Mouse (Mus musculus): Measurements from ENCODE around the gene Ssh2. TPM values are rescaled to one million over a fixed set of nuclear protein-coding genes. Genes with fewer than 3 reads are reported as not detected.
"Not testable (repeated sequence)": the region's sequence is repeated elsewhere in the genome, so short reads cannot be mapped to it uniquely, and the experiment has no call there.

Gene Ssh2
- polyA plus RNA-seq, 1 experiment from 2014 or later, result 3.0 TPM

- TF ChIP-seq CTCF (IDR thresholded peaks at IDR 0.05; ENCODE audit: low read depth) (no peak), EP300 (optimal IDR thresholded peaks at IDR 0.05) (no peak)
- no peaks in the 10 kb centered on the region for H3K36me3 ChIP-seq (ENCODE audit: control insufficient read depth, insufficient read depth, low read length)
- 65% methylated on average over 2 of the region's 2 CpGs for WGBS
- H3K4me2 ChIP-seq (replicated peaks; ENCODE audit: low read depth), result no peak overlapping the region
- ATAC-seq (ENCODE audit: low FRiP score, low TSS enrichment) (no peak), DNase-seq (ENCODE audit: low spot score) (no peak)
- no peaks in the 10 kb centered on the region for H3K27me3 ChIP-seq (ENCODE audit: control insufficient read depth, insufficient read depth, low read length)
- H3K4me1 ChIP-seq (replicated peaks; ENCODE audit: control insufficient read depth, insufficient read depth), result no peaks in the 10 kb centered on the region
- no peak overlapping the region for H3K27ac ChIP-seq (replicated peaks)
- H3K4me3 ChIP-seq (ENCODE audit: low read depth, low read length), result no peak overlapping the region
- no peaks in the 10 kb centered on the region for H3K9me3 ChIP-seq (ENCODE audit: control insufficient read depth, low read length)
- no peak overlapping the region for H3K9ac ChIP-seq (ENCODE audit: low read length)
These were observed 51.3 kb downstream of the Ssh2 start for GRCm38 (mm10) chr11:77267401-77267800.

- Histone ChIP-seq H3K4me2 (replicated peaks; ENCODE audit: low read depth) (no peak overlapping the region), H3K36me3 (ENCODE audit: control insufficient read depth, insufficient read depth, low read length) (no peaks in the 10 kb centered on the region), H3K27me3 (ENCODE audit: control insufficient read depth, insufficient read depth, low read length) (no peaks in the 10 kb centered on the region), H3K4me1 (replicated peaks; ENCODE audit: control insufficient read depth, insufficient read depth) (no peaks in the 10 kb centered on the region), H3K4me3 (ENCODE audit: low read depth, low read length) (no peak overlapping the region), H3K27ac (replicated peaks) (no peak overlapping the region), H3K9ac (ENCODE audit: low read length) (no peak overlapping the region), H3K9me3 (ENCODE audit: control insufficient read depth, low read length) (no peaks in the 10 kb centered on the region)
- no peak for TF ChIP-seq EP300 (optimal IDR thresholded peaks at IDR 0.05)
- no peak for TF ChIP-seq CTCF (IDR thresholded peaks at IDR 0.05; ENCODE audit: low read depth)
- no peak for DNase-seq (ENCODE audit: low spot score)
- 86% methylated on average over 2 of the region's 2 CpGs for WGBS
- ATAC-seq (ENCODE audit: low FRiP score, low TSS enrichment), result no peak
These were observed 59.9 kb downstream of the Ssh2 start for GRCm38 (mm10) chr11:77276000-77276399.

- DNase-seq (ENCODE audit: low spot score); H3K4me3 ChIP-seq (ENCODE audit: low read depth, low read length); H3K4me1 ChIP-seq (replicated peaks; ENCODE audit: control insufficient read depth, insufficient read depth); H3K9ac ChIP-seq (ENCODE audit: low read length); H3K27me3 ChIP-seq (ENCODE audit: control insufficient read depth, insufficient read depth, low read length); H3K27ac ChIP-seq (replicated peaks); H3K9me3 ChIP-seq (ENCODE audit: control insufficient read depth, low read length); H3K4me2 ChIP-seq (replicated peaks; ENCODE audit: low read depth); ATAC-seq (ENCODE audit: low FRiP score, low TSS enrichment); H3K36me3 ChIP-seq (ENCODE audit: control insufficient read depth, insufficient read depth, low read length): not testable (repeated sequence)
- 93% methylated on average over 1 of the region's 1 CpGs for WGBS
These were observed 62.5 kb downstream of the Ssh2 start for GRCm38 (mm10) chr11:77278538-77278937.

DNA sequence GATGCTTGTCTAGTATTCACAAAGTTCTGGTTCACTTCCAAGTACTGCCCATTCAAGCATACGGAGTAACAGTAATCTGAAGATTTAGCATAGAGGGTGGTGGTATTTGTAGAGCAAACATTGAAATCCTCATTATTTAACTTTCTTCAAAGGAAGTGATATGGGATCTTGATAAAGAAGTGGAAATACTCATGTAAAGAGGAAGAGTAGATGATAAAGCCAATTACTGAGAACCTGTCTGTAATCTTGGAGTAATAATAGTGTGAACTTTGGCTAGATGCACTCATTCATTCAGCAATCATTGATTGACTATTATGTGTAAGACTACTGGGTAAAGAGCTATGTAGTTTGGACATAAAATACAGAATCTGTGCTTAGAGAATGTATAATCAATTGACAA lies 64.1 kb downstream of the Ssh2 start:
- H3K9ac ChIP-seq (ENCODE audit: low read length), result no peak overlapping the region
- H3K27ac ChIP-seq (replicated peaks), result no peak overlapping the region
- H3K4me3 ChIP-seq (ENCODE audit: low read depth, low read length), result no peak overlapping the region
- no peak for ATAC-seq (ENCODE audit: low FRiP score, low TSS enrichment)
- TF ChIP-seq CTCF (IDR thresholded peaks at IDR 0.05; ENCODE audit: low read depth) (no peak), EP300 (optimal IDR thresholded peaks at IDR 0.05) (no peak)
- H3K27me3 ChIP-seq (ENCODE audit: control insufficient read depth, insufficient read depth, low read length), result no peaks in the 10 kb centered on the region
- no peak for DNase-seq (ENCODE audit: low spot score)
- no peaks in the 10 kb centered on the region for H3K9me3 ChIP-seq (ENCODE audit: control insufficient read depth, low read length)
- H3K36me3 ChIP-seq (ENCODE audit: control insufficient read depth, insufficient read depth, low read length), result no peaks in the 10 kb centered on the region
- WGBS, result 35% methylated on average over 1 of the region's 1 CpGs
- H3K4me2 ChIP-seq (replicated peaks; ENCODE audit: low read depth), result no peak overlapping the region
- no peaks in the 10 kb centered on the region for H3K4me1 ChIP-seq (replicated peaks; ENCODE audit: control insufficient read depth, insufficient read depth)

DNA sequence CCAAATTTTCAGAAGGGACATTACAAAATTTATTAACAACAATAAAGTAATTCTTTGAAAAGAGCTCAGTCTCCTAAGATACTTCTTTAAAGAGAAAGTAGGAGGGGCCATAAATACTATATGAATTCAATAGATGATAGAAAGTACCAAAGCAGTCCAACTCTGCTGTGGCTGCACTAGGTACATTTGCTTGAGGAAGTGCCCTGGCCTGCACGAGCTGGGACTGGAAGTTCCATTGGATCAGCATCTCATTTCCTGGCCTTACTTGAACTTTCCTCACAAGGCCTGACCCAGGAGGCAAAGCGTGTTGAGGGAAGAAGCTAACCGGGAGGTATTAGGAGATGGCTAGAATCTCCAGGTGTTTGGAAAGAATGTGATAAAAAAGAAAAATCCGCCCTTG lies 75.4 kb downstream of the Ssh2 start:
- TF ChIP-seq EP300 (optimal IDR thresholded peaks at IDR 0.05) (no peak), CTCF (IDR thresholded peaks at IDR 0.05; ENCODE audit: low read depth) (no peak)
- no peaks in the 10 kb centered on the region for H3K36me3 ChIP-seq (ENCODE audit: control insufficient read depth, insufficient read depth, low read length)
- H3K27ac ChIP-seq (replicated peaks), result no peak overlapping the region
- no peak overlapping the region for H3K4me3 ChIP-seq (ENCODE audit: low read depth, low read length)
- no peak overlapping the region for H3K4me2 ChIP-seq (replicated peaks; ENCODE audit: low read depth)
- no peak for ATAC-seq (ENCODE audit: low FRiP score, low TSS enrichment)
- H3K27me3 ChIP-seq (ENCODE audit: control insufficient read depth, insufficient read depth, low read length), result no peaks in the 10 kb centered on the region
- no peaks in the 10 kb centered on the region for H3K4me1 ChIP-seq (replicated peaks; ENCODE audit: control insufficient read depth, insufficient read depth)
- DNase-seq (ENCODE audit: low spot score), result no peak
- H3K9me3 ChIP-seq (ENCODE audit: control insufficient read depth, low read length), result no peaks in the 10 kb centered on the region
- 55% methylated on average over 4 of the region's 4 CpGs for WGBS
- H3K9ac ChIP-seq (ENCODE audit: low read length), result no peak overlapping the region

GRCm38 (mm10) chr11:77293673-77294072 lies 77.6 kb downstream of the Ssh2 start:
- ATAC-seq (ENCODE audit: low FRiP score, low TSS enrichment); H3K36me3 ChIP-seq (ENCODE audit: control insufficient read depth, insufficient read depth, low read length); H3K4me3 ChIP-seq (ENCODE audit: low read depth, low read length); H3K9ac ChIP-seq (ENCODE audit: low read length); H3K4me2 ChIP-seq (replicated peaks; ENCODE audit: low read depth); H3K27ac ChIP-seq (replicated peaks); DNase-seq (ENCODE audit: low spot score); H3K27me3 ChIP-seq (ENCODE audit: control insufficient read depth, insufficient read depth, low read length); H3K4me1 ChIP-seq (replicated peaks; ENCODE audit: control insufficient read depth, insufficient read depth); H3K9me3 ChIP-seq (ENCODE audit: control insufficient read depth, low read length): not testable (repeated sequence)
- 92% methylated on average over 7 of the region's 11 CpGs for WGBS
